Mouse (Mus musculus) forebrain, embryonic 16.5 days (tissue): ENCODE data around the gene Nkain4. TPM values are rescaled to one million over a fixed set of nuclear protein-coding genes. Genes with fewer than 3 reads are reported as not detected.

Experiments used
- ATAC-seq: fragments of 200-750 bp; cut with Nextera tagmentation; 2 replicates; pipeline ENCODE4 v1.8.0; 2017; ENCODE audit warnings: mild to moderate bottlenecking, moderate library complexity
- H3K27ac ChIP-seq: fragments of 300-500 bp; sonication (generic); 2 replicates; pipeline ENCODE4 v1.5.1; 2014; ENCODE audit warnings: low read length, control low read depth
- H3K27me3 ChIP-seq: fragments of 300-500 bp; sonication (generic); replicated peaks from 2 replicates; pipeline ENCODE4 v1.6.1; 2014; ENCODE audit warnings: low read length; ENCODE audit not compliant: control insufficient read depth, insufficient read depth
- H3K36me3 ChIP-seq: fragments of 300-500 bp; sonication (generic); 2 replicates; pipeline ENCODE4 v1.6.1; 2014; ENCODE audit not compliant: control insufficient read depth, insufficient read depth
- H3K4me1 ChIP-seq: fragments of 300-500 bp; sonication (generic); replicated peaks from 2 replicates; pipeline ENCODE4 v1.6.1; 2014; ENCODE audit warnings: low read length; ENCODE audit not compliant: control insufficient read depth, insufficient read depth
- H3K4me2 ChIP-seq: fragments of 300-500 bp; sonication (generic); 2 replicates; pipeline ENCODE4 v1.6.1; 2014; ENCODE audit warnings: mild to moderate bottlenecking, low read length, control low read depth
- H3K4me3 ChIP-seq: fragments of 300-500 bp; sonication (generic); replicated peaks from 2 replicates; pipeline ENCODE4 v1.5.1; 2014; ENCODE audit warnings: mild to moderate bottlenecking, low read length, control low read depth
- H3K9ac ChIP-seq: fragments of 300-500 bp; sonication (generic); replicated peaks from 2 replicates; pipeline ENCODE4 v1.6.1; 2014; ENCODE audit warnings: low read depth, low read length, control low read depth
- H3K9me3 ChIP-seq: fragments of 300-500 bp; sonication (generic); 2 replicates; pipeline ENCODE4 v1.6.1; 2016; ENCODE audit warnings: low read length; ENCODE audit not compliant: control insufficient read depth
- WGBS: fragments of 180-500 bp; shearing (Covaris S2); extraction: QIAGEN DNeasy Blood & Tissue Kit; methylation state at CpG from one replicate; pipeline ENCODE4 v1.1.7; 2014; 5-methylcytosine and 5-hydroxymethylcytosine counted together
- polyA plus RNA-seq: library from polyadenylated mRNA; unstranded; fragments of >200 nt; fragmentation: Nextera tagmentation; extraction: Ambion mirVana; gene quantifications from 2 replicates; pipeline ENCODE4 v1.2.1, GENCODE M21; 2015

Nkain4 gene
- polyA plus RNA-seq, 1 experiment from 2014 or later, result 56.7 TPM

DNA sequence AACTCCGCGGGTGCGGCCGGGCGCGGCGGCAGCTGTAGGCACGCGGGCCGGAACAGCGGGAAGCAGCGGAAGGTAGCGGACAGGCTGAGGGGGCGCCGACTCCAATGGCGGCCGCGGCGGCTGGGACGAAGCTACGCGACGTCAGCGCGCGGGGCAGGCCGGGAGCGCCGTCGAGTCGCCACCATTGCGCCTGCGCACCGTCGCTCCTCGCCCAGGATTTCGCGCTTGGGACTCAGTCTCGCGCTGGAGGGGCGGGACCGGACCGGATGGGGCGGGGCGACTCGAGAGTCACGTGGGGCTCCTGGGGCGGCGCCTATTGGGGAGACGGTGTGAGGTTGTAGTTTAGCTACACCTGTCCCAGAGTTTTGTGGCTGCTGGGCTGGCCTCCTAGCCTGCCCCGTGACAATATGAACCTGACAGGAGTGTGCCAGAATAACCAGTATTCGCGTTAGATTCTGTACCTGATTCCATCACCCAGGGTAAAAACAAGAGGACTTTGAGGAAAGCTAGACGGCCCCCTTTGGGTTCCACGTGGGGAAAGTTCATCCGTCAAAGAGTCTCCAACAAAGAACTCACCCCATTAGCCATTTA lies 33.6 kb downstream of the Nkain4 start, which contains the start of gene Ythdf1:
Gene Ythdf1 (minus strand): TSS at position 140 of the 591 bp plus-strand sequence.
- WGBS, result under 1% methylated on average over 38 of the region's 56 CpGs
- Histone ChIP-seq H3K4me3 (peak within 1 kb of the TSS; percentile 99), H3K9ac (peak within 1 kb of the TSS; percentile 98), H3K4me2 (peak within 1 kb of the TSS; percentile 80), H3K4me1 (peaks cover 16% of the 10 kb centered on the region), H3K36me3 (peaks cover 12% of the 10 kb centered on the region), H3K27ac (peak within 1 kb of the TSS; percentile 31; the same call in 1 of the 2 replicates), H3K9me3 (no peaks in the 10 kb centered on the region), H3K27me3 (no peaks in the 10 kb centered on the region)
- peak; percentile 97 for ATAC-seq

DNA sequence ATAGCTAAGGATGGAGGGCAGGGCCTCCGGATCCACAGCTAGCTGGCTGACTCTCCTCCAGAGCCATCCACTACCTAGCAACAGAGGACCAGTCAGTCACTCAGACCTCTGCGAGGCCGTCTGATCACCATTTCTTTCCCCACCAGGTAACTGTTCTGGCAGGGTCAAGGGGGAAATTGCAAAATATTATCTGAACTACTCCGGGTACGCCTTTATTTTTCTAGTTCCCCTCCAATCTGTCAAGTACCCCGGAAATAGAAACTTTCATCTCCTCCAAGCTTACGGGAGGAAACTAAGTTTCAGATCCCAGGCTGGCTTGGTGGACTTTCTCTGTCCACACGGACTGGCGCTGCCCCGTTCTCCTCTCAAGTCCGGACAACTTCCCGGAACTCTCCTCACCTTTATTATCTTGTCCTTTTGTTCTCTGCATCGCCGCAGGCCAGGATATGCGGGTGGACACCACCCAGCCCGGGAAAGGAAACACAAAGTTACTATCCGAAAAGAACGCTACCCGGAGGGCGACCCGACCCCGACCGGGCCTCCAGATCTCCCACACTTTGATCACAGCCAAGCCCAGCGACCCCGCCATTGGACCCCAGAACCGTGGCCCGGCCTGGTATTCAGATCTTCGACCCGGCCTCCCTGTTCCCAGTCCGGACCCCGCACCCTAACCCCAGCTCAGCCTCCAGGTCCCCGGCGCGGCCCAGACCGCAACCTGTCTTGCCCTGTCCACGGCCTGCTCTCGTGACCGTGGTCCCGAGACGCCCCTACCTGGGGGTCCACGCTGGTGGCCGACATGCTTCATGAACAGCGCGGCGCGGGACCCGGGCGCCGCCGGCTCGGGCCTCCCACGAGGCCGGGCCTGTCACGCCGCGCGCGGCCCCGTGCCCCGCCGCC lies 34.3 kb downstream of the Nkain4 start:
- H3K4me2 ChIP-seq, result peak overlapping the region; percentile 80
- H3K36me3 ChIP-seq, result peaks cover 12% of the 10 kb centered on the region
- H3K4me3 ChIP-seq, result peak overlapping the region; percentile 99
- ATAC-seq, result peak; percentile 70
- H3K9ac ChIP-seq, result peak overlapping the region; percentile 98
- no peaks in the 10 kb centered on the region for H3K9me3 ChIP-seq
- no peaks in the 10 kb centered on the region for H3K27me3 ChIP-seq
- H3K27ac ChIP-seq, result peak overlapping the region; percentile 31; the same call in 1 of the 2 replicates
- H3K4me1 ChIP-seq, result peaks cover 16% of the 10 kb centered on the region
- WGBS, result under 1% methylated on average over 61 of the region's 61 CpGs

DNA sequence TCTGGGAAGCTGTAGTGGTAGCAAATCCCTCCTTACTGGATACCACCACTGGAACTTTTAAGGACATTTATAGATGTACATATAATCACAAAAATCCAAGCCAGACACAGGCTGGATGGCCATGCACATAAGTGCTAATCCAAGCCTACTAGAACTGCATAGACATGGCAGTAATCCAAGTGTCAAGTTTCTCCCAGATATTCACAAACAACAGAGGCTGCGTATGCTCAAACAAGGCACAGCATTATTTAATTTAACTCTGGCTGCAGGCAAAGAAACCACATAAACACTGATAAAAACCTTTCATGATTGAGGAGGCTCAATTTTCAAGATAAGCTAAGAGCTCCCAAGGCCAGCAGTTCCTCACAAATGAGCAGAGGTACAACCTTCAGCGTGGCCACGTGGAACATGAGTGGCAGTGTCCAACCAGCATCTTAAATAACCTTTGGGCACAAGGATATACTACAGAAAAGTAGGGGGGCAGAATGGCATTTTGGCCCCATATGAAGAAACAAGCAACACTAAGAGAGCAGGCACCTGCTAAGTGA lies 38.5 kb downstream of the Nkain4 start:
- H3K4me3 ChIP-seq, result no peak overlapping the region
- 78% methylated on average over 3 of the region's 3 CpGs for WGBS
- peaks cover 13% of the 10 kb centered on the region for H3K4me1 ChIP-seq
- H3K36me3 ChIP-seq, result peaks cover 25% of the 10 kb centered on the region
- no peaks in the 10 kb centered on the region for H3K27me3 ChIP-seq
- no peak overlapping the region for H3K4me2 ChIP-seq
- ATAC-seq, result no peak
- no peaks in the 10 kb centered on the region for H3K9me3 ChIP-seq
- H3K27ac ChIP-seq, result no peak overlapping the region
- H3K9ac ChIP-seq, result no peak overlapping the region

DNA sequence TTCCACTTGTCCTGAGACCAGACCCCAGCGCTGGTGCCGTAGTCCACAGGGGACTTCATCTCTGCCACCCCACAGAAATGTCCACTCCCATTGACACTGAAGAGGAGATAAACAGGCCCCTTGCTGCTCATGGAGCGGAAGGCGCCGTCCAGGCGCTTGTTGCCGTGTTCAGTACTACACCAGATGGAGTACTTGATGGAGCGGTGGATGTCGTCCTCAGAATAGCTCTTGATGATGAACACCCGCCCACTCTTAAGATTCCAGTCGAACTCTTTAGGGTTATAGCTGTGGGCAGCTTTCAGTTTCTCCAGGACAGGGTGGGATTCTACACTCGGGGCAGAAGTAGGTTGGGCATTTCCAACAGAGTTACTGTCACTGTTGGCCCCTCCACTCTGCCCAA lies 43.6 kb downstream of the Nkain4 start:
- no peak for ATAC-seq
- Histone ChIP-seq H3K27me3 (no peaks in the 10 kb centered on the region), H3K9ac (no peak overlapping the region), H3K4me2 (no peak overlapping the region), H3K4me3 (no peak overlapping the region), H3K9me3 (no peaks in the 10 kb centered on the region), H3K27ac (no peak overlapping the region), H3K36me3 (peaks cover 13% of the 10 kb centered on the region), H3K4me1 (peaks cover 5% of the 10 kb centered on the region)
- 93% methylated on average over 12 of the region's 12 CpGs for WGBS

DNA sequence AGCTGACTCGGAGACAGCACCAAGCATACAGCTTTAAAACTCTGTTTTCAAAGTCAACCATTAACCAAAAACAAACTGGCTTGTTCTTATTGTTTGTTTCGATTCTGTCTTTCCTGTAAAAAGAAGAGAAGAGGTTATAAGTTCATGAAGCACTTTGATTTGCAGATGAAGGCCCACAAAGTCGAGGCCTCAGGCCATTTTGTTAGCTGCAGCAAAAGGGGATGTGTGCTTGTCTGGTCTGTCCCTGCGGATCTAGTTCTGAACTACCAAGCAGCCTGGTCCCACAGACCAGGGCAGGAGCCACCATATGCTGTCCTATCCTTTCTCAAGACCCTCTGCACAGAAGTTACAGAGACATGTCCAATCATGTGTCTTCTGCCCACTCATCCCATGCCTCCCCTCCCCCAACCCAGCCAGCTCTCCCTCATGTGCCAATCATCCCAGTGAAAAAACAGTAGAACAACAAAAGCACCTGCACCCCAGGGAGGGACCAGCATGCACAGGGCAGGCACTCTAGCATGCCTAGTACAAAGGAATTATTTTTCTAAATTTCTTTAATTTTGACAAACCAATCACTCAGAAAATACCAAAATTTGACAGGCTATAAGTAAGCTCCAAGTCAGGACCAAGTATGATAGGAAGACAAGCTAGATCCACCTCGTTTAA lies 48.8 kb downstream of the Nkain4 start:
- Histone ChIP-seq H3K27ac (no peak overlapping the region), H3K4me1 (peaks cover 7% of the 10 kb centered on the region), H3K4me2 (no peak overlapping the region), H3K4me3 (no peak overlapping the region), H3K27me3 (no peaks in the 10 kb centered on the region), H3K36me3 (peaks cover 4% of the 10 kb centered on the region), H3K9ac (no peak overlapping the region), H3K9me3 (no peaks in the 10 kb centered on the region)
- 76% methylated on average over 5 of the region's 5 CpGs for WGBS
- ATAC-seq, result no peak

DNA sequence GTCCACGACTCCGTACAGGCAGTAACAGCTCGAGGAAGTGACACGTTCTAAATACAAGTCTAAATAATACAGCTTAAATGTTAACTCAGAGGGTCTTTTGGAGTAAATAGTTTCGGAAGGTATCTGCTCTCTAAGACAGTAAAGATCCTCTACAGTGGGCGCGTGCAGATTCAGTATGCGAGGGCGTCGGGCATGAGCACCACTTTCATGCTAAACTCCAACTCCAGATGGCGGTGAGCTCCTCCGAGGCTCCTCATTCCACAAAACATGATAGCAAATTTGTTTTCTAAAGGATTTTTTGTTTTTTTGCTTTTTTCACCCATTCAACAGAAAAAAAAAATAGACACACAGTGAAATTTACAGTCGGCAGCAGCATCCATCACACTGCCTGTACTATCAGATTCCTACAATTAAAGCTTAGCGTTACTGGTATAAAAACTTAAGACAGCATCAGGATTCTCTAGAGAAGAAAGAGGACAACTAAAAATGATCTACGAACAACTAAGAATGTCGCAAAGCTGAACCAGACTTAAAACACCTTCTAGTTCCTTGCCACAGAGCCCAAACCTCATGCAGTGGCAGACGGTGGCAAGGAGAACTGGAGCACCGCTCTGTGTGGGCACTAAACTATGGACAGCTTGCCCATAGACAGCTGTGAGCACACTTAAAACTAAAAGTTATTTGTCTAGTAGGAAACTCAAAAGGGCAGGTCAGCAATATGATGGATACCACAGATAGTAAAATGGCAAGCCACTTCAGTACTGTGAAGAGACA lies 49.9 kb downstream of the Nkain4 start:
- peaks cover 4% of the 10 kb centered on the region for H3K36me3 ChIP-seq
- no peaks in the 10 kb centered on the region for H3K27me3 ChIP-seq

DNA sequence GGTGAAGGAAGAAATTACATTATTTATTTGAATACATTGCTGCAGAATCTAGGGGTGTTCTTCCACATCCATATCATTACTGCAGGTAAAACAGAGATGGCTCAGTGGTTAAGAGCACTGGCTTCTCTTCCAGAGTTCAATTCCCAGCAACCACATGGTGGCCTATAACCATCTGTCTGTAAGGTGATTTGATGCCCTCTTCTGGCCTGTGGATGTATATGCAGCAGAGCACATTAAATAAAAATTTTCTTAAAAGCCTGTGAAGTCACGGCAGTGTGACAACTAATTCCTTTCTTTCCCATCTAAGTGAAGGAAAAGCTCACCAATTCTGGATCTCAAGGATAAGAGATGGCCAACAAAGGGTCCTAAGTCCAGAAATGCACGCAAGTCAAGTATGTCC lies 52.4 kb downstream of the Nkain4 start:
- WGBS, result 46% methylated on average over 2 of the region's 2 CpGs
- Histone ChIP-seq H3K4me3 (no peak overlapping the region), H3K4me2 (no peak overlapping the region), H3K9ac (no peak overlapping the region), H3K27ac (no peak overlapping the region), H3K27me3 (no peaks in the 10 kb centered on the region), H3K36me3 (peaks cover 4% of the 10 kb centered on the region), H3K4me1 (peaks cover 12% of the 10 kb centered on the region), H3K9me3 (no peaks in the 10 kb centered on the region)
- no peak for ATAC-seq

More for the DNA sequence above, 49.9 kb downstream of the Nkain4 start:
- no peak overlapping the region for H3K9ac ChIP-seq
- H3K27ac ChIP-seq, result no peak overlapping the region
- ATAC-seq, result no peak
- H3K9me3 ChIP-seq, result no peaks in the 10 kb centered on the region
- H3K4me2 ChIP-seq, result no peak overlapping the region
- no peak overlapping the region for H3K4me3 ChIP-seq
- H3K4me1 ChIP-seq, result peaks cover 7% of the 10 kb centered on the region
- WGBS, result 92% methylated on average over 18 of the region's 18 CpGs

DNA sequence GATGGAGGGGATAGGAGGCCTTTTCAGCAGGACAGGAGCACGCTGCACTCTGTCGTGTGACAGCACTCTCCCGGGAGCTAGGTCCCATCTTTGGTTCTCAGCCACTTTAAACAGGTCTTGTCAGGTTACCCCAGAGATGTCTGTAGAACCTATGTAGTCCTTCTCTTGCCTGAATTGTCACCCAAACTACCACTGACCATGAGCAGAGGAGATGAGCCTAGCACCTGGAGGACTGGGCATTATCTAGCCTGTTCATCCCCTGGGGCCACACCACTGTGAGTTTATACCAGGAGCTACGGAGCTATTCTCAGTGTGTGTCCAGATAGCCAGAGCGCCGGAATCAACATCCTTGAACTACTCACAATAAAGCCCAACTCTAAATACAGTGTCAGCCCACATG lies 56.6 kb downstream of the Nkain4 start:
- Histone ChIP-seq H3K27me3 (no peaks in the 10 kb centered on the region), H3K4me2 (no peak overlapping the region), H3K4me1 (peaks cover 25% of the 10 kb centered on the region), H3K36me3 (no peaks in the 10 kb centered on the region), H3K9me3 (no peaks in the 10 kb centered on the region), H3K9ac (0 out of 2 replicates have a peak overlapping the region, but pooled peaks have one; percentile 5), H3K4me3 (no peak overlapping the region), H3K27ac (peak overlapping the region; percentile 53)
- 66% methylated on average over 6 of the region's 6 CpGs for WGBS
- no peak for ATAC-seq
